Mouse (Mus musculus) urinary bladder, adult 2 months (tissue): ENCODE results near the gene Gm21454. TPM values are rescaled to one million over a fixed set of nuclear protein-coding genes. Genes with fewer than 3 reads are reported as not detected.
"Not testable (repeated sequence)": the region's sequence is repeated elsewhere in the genome, so short reads cannot be mapped to it uniquely, and the experiment has no call there.

Experiments
- DNase-seq: peaks from one replicate; pipeline ENCODE4 v3.0.0; 2022; ENCODE audit warnings: low spot score
- polyA plus RNA-seq: library from polyadenylated mRNA; depleted of rRNA; stranded (reverse); fragments of >200 nt; gene quantifications from 2 replicates; pipeline ENCODE4 v1.2.3, GENCODE M21; 2012; rRNA removed

Gene Gm21454
- polyA plus RNA-seq: not detected in 2 replicates

DNA sequence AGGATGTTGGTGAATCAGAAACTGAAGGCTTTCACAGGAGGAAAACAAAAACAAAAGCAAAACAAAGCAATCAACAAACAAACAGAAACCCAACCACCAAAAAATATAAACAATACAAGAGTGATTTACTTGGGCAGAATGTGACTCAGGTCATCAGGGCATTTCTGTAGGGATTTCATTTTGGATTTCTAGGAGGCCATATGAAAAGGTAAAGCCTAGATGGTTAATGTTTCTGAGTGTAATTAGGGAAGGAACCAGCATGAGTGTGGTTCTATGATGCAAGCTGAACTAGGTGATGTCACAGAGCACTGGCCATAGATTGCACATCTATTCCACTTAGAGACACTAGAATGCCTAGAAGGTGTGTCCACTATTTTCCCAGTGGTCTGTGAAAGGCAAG, at the start of gene Gm21454, which contains the start of gene Gm21440:
TSS of gene Gm21454 (plus strand) at position 352 of the 400 bp plus-strand sequence.
TSS of gene Gm21440 (plus strand) at position 301 of the 400 bp plus-strand sequence.
- not testable (repeated sequence) for DNase-seq

DNA sequence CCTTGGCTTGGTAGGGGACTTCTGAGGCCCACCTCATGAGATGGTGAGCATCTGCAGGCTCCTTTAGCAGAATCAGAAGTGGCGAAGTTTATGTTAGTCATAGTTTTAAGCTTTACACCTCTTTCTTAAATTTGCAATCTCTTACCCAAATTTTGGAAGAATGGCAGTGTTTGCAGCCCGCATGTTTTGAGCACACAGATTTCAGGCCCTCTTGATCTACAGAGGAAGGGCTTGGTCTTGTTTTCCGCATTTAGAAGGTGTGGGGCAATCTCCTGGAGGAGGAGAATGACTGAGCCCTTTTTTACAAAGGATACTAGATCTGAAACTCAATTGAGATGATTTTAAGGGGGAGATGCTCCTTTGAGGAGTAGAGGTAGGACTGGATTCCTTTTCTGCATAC, 28.4 kb upstream of the Gm21454 start, which contains the start of gene Gm21828:
TSS of gene Gm21828 (minus strand) at position 101 of the 400 bp plus-strand sequence.
- not testable (repeated sequence) for DNase-seq

DNA sequence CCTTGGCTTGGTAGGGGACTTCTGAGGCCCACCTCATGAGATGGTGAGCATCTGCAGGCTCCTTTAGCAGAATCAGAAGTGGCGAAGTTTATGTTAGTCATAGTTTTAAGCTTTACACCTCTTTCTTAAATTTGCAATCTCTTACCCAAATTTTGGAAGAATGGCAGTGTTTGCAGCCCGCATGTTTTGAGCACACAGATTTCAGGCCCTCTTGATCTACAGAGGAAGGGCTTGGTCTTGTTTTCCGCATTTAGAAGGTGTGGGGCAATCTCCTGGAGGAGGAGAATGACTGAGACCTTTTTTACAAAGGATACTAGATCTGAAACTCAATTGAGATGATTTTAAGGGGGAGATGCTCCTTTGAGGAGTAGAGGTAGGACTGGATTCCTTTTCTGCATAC, 96.7 kb downstream of the Gm21454 start, which contains the start of gene Gm21725:
TSS of gene Gm21725 (minus strand) at position 101 of the 400 bp plus-strand sequence.
- not testable (repeated sequence) for DNase-seq

Other genes starting within 250 kb of the Gm21454 start
- not detected in 2 replicates for gene Gm20807, start 209.6 kb upstream of the Gm21454 start, polyA plus RNA-seq
- not detected in 2 replicates for gene Gm21891, start 119.0 kb upstream of the Gm21454 start, polyA plus RNA-seq
- gene Gm21425, start 90.5 kb upstream of the Gm21454 start, polyA plus RNA-seq: not detected in 2 replicates
- not detected in 2 replicates for gene Gm21828, start 28.5 kb upstream of the Gm21454 start, polyA plus RNA-seq
- not detected in 2 replicates for gene Gm21440, start 51 bp upstream of the Gm21454 start, polyA plus RNA-seq
- not detected in 2 replicates for gene Gm21725, start 96.6 kb downstream of the Gm21454 start, polyA plus RNA-seq
- not detected in 2 replicates for gene Gm21866, start 213.1 kb downstream of the Gm21454 start, polyA plus RNA-seq
- not detected in 2 replicates for gene Gm20773, start 241.6 kb downstream of the Gm21454 start, polyA plus RNA-seq